Mouse (Mus musculus): ENCODE data around the gene Nfkbil1.

Nfkbil1 gene

GRCm38 (mm10) chr17:35254241-35255098 is 18.9 kb upstream of the Nfkbil1 start:
- DNase-seq (ENCODE audit: low read depth, low spot score), result peak; percentile 79

- DNase-seq (ENCODE audit: low read depth, low spot score), result no peak
Observed at GRCm38 (mm10) chr17:35253293-35254093, 17.9 kb upstream of the Nfkbil1 start.

GRCm38 (mm10) chr17:35252619-35253292 is 17.2 kb upstream of the Nfkbil1 start:
- no peak for DNase-seq (ENCODE audit: low read depth, low spot score)

GRCm38 (mm10) chr17:35251981-35252380 is 16.4 kb upstream of the Nfkbil1 start:
- no peak for DNase-seq (ENCODE audit: low read depth, low spot score)

GRCm38 (mm10) chr17:35251162-35251719 is 15.6 kb upstream of the Nfkbil1 start:
- DNase-seq (ENCODE audit: low read depth, low spot score), result no peak

- DNase-seq (ENCODE audit: low read depth, low spot score), result no peak
Observed at GRCm38 (mm10) chr17:35250348-35251120, 14.9 kb upstream of the Nfkbil1 start.

GRCm38 (mm10) chr17:35249451-35250197 is 14.0 kb upstream of the Nfkbil1 start:
- no peak for DNase-seq (ENCODE audit: low read depth, low spot score)

- DNase-seq (ENCODE audit: low read depth, low spot score), result no peak
Observed at GRCm38 (mm10) chr17:35248986-35249385, 13.4 kb upstream of the Nfkbil1 start.

- DNase-seq (ENCODE audit: low read depth, low spot score), result no peak
Observed at GRCm38 (mm10) chr17:35247144-35247543, 11.6 kb upstream of the Nfkbil1 start.

GRCm38 (mm10) chr17:35245731-35246623 is 10.4 kb upstream of the Nfkbil1 start:
- DNase-seq (ENCODE audit: low read depth, low spot score), result peak; percentile 59

GRCm38 (mm10) chr17:35244999-35245398 is 9.4 kb upstream of the Nfkbil1 start:
- DNase-seq (ENCODE audit: low read depth, low spot score), result no peak

GRCm38 (mm10) chr17:35243086-35243485 is 7.5 kb upstream of the Nfkbil1 start:
- DNase-seq (ENCODE audit: low read depth, low spot score), result peak; percentile 69

GRCm38 (mm10) chr17:35242015-35242941 is 6.7 kb upstream of the Nfkbil1 start:
- DNase-seq (ENCODE audit: low read depth, low spot score), result peak; percentile 82

GRCm38 (mm10) chr17:35241305-35242014 is 5.9 kb upstream of the Nfkbil1 start, which contains the start of gene Ddx39b:
Gene Ddx39b, plus strand, starts transcription at chr17:35241746.
- peak; percentile 98 for DNase-seq (ENCODE audit: low read depth, low spot score)

- no peak for DNase-seq (ENCODE audit: low read depth, low spot score)
Observed at GRCm38 (mm10) chr17:35240384-35241304, 5.1 kb upstream of the Nfkbil1 start.

GRCm38 (mm10) chr17:35239700-35240099 is 4.1 kb upstream of the Nfkbil1 start:
- DNase-seq (ENCODE audit: low read depth, low spot score), result no peak

Data from R1 (cell line).